Mouse (Mus musculus) telencephalon, adult 2 months (tissue): ENCODE results near the gene Large2.
A peak's percentile ranks its signal among the peaks of the same experiment; 100 is the strongest.
"Not testable (repeated sequence)": the region's sequence is repeated elsewhere in the genome, so short reads cannot be mapped to it uniquely, and the experiment has no call there.

Experiments
- DNase-seq: peaks from one replicate; pipeline ENCODE4 v3.0.0-alpha.2; 2011; ENCODE audit warnings: low read depth, low spot score

Gene Large2

DNA sequence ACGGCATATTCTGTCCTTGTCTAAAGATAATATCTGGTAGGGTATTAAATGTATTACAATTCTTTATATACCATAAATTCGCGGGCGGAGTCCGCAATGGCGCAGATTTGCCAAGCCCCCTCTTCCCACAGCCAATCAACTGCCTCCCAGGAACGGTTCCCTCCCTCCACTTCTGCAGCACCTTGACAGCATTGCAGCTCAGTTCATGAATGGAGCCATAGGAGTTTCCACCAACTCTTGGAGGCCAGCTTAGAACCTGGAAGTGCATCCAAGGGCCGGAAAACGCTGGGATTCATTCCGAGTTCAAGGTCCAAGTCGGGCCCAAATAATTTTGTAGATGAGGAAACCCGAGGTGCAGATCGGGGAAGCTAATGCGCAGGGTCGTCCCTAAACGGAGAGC lies at the start of gene Large2, which contains the start of gene Pex16:
TSS of gene Large2 (minus strand) at position 356 of the 400 bp plus-strand sequence.
TSS of gene Pex16 (plus strand) at position 163 of the 400 bp plus-strand sequence.
- DNase-seq: peak; percentile 60

- DNase-seq: peak; percentile 82
Observed at GRCm38 (mm10) chr2:92423702-92424461, 49.2 kb upstream of the Large2 start.

- DNase-seq: no peak
Observed at GRCm38 (mm10) chr2:92423156-92423555, 48.5 kb upstream of the Large2 start.

GRCm38 (mm10) chr2:92422388-92423135 lies 47.9 kb upstream of the Large2 start:
- no peak for DNase-seq

DNA sequence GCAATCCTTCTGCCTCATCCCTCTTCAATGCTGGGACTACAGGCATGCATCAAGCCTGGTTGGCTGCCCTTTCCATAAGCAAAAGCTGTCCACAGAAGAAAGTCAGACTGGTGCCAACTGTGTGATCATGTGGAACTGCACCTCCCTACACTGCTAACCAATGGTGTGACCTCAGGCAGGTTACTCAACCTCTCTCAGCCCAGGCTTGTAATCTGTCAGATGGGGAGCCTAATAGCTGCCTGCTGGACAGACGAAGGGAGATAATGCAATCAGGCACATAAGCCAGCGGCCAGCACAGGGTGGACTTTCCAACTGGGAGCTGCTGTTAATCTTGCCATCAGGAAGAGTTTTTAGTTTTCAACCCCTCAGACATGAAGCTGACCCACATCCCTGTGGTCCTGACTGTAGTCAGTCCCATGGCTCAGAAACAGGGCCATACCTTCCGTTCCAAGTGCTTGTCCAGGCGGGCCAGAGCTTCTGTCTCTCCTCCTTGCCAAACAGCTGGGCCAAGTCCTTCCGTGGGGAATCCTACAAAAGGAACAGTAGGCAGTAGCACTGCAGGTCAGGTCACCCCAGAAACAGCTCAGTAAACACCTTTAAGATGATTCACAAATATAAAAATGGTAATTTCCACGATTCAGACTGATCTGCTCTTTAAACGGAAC lies 47.2 kb upstream of the Large2 start:
- DNase-seq: no peak

DNA sequence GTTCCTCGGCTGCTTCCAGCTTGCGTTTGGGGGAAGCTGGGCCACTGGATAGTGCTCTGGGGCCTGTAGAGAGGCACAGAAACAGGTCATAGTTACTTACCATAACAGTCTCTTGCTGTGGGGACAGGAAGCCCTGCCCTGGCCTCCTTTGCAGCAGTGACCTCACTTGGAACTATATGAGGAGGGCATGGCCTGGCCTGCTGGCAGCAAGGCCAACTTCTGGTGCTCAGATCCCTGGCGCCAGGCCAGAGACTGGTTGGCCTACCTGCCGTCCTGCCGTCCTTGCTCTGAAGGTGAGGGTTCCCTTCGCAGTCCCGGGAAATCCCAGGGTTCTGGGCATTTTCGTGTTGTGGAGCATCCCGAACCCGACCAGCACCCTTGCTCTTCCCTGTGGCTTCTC lies 37.0 kb upstream of the Large2 start:
- no peak for DNase-seq

- DNase-seq: no peak
Observed at GRCm38 (mm10) chr2:92408309-92409045, 33.8 kb upstream of the Large2 start.

DNA sequence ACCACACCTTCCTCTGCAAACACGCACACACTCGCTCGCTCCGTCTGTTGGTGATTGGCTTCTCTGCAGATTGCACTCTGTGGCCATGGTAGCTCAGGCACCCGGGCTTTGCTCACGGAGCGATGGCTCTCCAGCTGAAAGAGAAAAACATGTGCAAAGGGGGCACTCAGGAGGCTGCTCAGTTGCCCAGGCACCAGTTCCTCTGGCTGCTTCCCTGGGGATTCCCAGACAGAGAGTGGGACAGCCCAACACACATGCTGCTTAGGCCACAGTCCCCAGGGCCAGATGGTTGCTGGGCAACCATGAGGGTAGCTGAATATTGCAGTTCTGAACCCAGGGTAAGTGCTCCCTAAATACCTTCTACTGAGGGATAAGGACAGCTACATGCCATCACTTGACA lies 31.0 kb upstream of the Large2 start:
- no peak for DNase-seq

DNA sequence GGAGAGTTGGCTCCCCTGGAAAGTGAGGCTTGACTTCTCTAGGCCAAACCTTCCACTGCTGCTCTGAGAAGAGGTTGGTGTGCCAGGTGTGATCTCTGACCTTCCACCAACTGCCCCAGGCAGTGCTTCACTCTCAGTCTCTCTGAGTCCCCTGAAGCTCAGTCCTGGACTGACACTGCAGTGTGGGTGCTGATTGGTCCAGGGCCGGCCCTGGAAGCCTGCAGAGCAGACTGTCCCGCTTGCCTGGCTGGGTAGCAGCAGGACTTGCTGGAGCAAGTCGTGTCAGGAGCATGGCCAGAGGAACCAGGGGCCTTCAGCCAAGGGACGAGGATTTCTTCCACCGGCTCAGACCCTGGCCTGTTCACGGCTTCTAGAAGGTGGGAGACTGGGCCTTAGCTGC lies 30.1 kb upstream of the Large2 start:
- no peak for DNase-seq

DNA sequence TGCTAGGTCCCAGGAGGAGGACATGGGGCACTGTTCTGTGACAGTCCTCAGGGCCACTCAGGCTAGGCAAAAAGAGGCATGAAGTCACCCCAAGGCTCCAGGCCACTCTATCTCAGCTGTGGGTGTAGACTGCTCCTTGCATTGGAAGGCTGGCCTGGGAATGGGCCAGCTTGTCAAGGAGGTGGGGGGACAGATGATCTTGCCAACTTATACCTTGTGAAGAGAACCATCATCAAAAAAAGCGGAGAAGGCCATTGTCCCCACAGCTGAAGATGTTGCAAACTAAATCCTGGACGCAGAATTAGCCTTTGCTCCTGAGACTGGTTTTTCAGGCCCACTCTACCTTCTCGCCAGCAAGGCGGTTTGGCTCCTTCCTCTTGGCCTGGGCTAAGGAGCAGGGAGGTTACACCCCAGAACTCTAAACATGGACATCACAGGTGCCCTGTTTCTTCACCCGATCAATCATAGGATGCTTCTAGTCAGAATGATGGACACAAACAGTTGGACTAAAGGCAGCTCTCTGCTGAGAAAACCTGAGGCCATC lies 29.2 kb upstream of the Large2 start:
- no peak for DNase-seq

DNA sequence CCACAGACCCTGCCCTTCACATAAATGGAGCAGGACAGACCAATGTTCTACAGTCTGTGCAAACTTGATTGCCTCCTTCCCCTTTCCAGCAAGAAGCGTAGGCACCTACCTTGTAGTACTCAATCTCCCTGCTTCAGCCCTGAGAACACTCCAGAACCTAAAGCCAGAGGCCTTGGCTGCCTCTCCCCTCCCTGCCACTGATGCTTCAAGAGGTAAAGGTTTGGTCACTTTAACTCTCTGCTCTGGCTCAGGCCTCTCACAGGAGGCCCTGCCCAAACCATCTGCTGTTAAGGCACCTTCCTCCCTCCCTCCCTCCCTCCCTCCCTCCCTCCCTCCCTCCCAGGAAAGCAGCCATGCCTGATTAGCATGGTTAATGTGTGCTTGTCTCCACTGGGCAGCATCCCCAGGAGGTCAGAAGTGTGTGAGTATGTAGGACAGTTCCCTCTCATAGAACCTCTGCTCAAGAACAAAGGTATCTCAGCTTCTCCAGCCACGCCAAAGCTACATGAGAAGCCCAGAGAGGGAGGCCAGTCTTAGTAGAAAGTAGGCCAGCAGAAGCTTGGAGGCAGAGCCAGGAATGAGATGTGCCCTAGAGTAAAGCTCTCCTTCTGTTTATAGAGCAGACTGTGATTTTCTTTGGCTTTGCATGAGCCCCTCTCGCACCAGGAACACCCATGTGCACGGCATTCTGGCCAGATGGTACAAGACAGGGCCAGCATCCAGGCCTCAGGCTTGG lies 28.1 kb upstream of the Large2 start:
- DNase-seq: no peak

DNA sequence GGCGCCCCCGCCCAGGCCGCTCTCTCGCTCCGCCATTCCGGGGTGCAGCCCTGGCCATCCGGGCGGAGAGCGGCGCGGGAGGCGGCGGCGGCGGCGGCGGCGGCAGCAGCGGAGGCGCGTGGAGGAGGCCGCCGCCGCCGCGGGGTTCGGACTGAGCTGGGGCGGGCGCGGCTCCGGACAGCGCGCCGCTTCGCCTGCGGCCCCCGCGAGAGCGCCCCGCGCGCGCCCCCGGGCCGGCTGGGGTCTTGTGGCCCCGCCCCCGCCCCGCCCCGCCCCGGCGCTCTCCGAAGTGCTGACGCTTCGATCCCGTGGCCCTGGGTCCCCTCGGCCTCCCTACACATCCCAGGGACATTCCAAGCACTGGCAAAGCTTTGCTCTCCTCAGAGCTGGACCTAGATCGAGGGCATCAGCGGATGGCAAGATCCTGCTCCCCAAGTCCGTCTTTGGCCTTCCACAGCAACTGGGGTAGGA lies 26.5 kb upstream of the Large2 start, which contains the start of gene Mapk8ip1:
TSS of gene Mapk8ip1 (minus strand) at position 173 of the 471 bp plus-strand sequence.
- DNase-seq: no peak

DNA sequence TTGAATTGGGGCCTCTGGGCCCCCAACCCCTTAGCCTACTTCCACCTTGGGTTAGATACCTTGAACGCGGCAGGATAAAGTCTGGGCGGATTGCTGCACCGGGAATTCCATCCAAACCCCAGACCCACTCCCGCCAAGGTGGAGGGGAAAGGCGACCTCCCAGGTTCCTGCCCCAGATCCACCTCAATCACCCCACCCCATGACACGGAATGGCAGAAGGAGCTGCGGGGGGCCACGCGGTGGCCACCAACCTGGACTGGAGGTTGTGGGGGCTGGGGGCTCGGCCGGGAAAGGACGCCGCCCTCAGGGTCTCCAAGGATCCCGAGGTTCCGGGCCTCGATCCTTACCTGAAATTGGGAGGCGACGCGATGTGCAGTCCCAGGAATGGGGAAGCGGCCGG lies 26.0 kb upstream of the Large2 start:
- no peak for DNase-seq

DNA sequence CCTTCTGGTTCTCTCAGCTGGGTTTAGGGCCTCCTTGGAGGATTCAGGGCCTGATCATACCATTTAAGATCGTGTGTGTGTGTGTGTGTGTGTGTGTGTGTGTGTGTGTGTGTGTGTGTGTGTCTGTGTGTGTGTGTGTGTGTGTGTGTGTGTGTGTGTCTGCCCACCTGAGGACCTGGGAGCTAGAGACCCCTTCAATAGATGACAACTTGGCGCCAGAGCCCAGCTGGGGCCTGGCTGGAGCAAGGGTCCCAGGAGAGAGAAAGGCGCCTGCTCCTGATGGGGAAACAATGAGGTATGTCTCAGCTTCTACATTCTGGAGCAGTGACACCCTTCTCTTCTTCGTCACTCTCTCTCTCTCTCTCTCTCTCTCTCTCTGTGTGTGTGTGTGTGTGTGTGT lies 25.2 kb upstream of the Large2 start:
- DNase-seq: not testable (repeated sequence)

- DNase-seq: no peak
Observed at GRCm38 (mm10) chr2:92397436-92397835, 22.8 kb upstream of the Large2 start.

- no peak for DNase-seq
Observed at GRCm38 (mm10) chr2:92395535-92395934, 20.9 kb upstream of the Large2 start.

DNA sequence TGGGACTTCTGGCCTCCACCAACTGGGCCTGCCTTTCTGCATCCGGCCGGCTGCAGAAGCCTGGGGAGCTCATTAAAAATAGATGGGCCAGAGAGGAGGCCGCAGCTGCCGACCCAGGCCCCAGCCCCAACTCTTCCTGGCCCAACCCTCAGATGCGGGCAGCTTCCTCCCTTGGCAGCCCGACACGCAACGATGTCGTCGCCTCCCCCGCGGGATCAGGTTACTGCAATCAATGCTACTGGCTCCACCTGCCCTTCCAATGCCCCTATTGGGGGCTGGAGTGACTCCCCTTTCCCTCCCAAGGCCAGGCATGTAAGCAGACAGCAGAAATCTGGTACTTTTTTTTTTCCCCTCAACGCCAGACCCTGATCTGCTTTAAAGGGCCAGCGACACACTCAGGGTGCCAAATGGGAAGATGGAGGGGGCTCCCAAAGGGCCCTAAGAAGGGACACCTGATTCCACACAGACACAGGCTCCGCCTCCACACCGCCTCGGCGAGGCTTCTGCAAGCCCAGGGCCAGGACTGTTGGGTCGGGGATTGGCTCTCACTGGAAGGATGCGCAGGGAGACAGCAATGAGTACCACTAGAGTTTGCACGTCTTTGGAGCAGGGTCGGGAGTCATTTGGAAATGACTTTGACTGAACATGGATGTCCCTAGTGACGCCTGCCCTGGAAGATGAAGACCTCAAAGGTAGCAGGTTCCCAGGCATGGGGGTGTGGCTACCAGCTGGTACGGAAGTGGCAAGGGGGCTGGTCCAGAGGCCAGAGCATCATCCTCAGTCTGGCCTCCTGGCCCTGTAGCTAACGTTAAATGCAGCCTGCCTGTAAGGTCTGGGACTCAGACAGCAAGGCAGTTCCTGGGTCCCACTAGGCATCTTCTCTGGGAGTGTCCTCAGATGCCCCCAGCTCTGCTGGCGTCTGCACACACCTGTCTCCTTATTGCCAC lies 17.9 kb upstream of the Large2 start:
- no peak for DNase-seq

- no peak for DNase-seq
Observed at GRCm38 (mm10) chr2:92391703-92392317, 17.1 kb upstream of the Large2 start.

DNA sequence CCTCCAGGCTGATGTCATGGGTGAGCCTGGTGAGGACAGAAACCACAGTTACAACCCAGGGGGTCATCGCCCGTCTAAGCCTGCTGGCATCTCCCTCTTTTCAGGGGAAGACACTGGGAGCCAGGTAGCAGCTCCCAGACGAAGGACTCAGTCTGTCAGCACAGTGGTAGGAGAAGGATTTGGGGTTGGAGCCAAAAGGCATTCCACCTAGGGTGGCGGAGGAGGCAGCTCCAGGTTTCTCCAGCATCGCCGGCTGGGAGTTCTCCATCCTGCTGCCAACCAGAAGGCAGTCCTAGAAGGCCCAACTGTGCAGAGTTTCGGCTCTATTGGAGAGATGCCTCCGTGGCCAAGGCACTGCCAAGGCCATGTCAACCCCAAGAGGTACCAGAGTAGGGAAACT lies 16.4 kb upstream of the Large2 start:
- DNase-seq: no peak
